25 mouse cellular contexts compared by ENCODE assay signal in genomic region chr5:120129761-120130160, GRCm38 (mm10). TPM values are rescaled to one million over a fixed set of nuclear protein-coding genes. Genes with fewer than 3 reads are reported as not detected.
A peak's percentile ranks its signal among the peaks of the same experiment; 100 is the strongest.
DNase-seq lines count a peak whose midpoint lies in the region; ATAC-seq and TF ChIP-seq lines count a peak whose summit lies in the region.
"Had no signal": no experiment of that assay in that cellular context is flagged by ENCODE, and none has a peak within 500 bp of the region (broad histone marks: within the 10 kb centered on the region; RNA-seq: fewer than 3 reads in every experiment).

No protein-coding gene starts in this region.

- peak; percentile 45; the same call in 1 of the 2 replicates for TF ChIP-seq CTCF in liver, embryonic 14.5 days (IDR thresholded peaks at IDR 0.05; ENCODE audit: low read depth)
- peak; percentile 40 for TF ChIP-seq CTCF in E14TG2a.4 (conservative IDR thresholded peaks at IDR 0.05; ENCODE audit: low read length)
- TF ChIP-seq CTCF in bone marrow macrophage, adult 2 months (IDR thresholded peaks at IDR 0.05; ENCODE audit: low read depth, low read length), result peak; percentile 46
- peak; percentile 9; the same call in 1 of the 2 replicates for TF ChIP-seq CTCF in stomach, postnatal 0 days (IDR thresholded peaks at IDR 0.05; ENCODE audit: low read depth)
- no peak for TF ChIP-seq CTCF in hindbrain, postnatal 0 days (IDR thresholded peaks at IDR 0.05; ENCODE audit: low read depth)

- no peaks in the 10 kb centered on the region for H3K27me3 ChIP-seq in liver, embryonic 14.5 days (ENCODE audit: control insufficient read depth, insufficient read depth, low read length)
- no peaks in the 10 kb centered on the region for H3K27me3 ChIP-seq in E14TG2a.4 (ENCODE audit: insufficient read depth, low read length)
- H3K27me3 ChIP-seq in stomach, postnatal 0 days (ENCODE audit: control insufficient read depth, insufficient read depth, low read length), result no peaks in the 10 kb centered on the region
- H3K27me3 ChIP-seq in hindbrain, postnatal 0 days (ENCODE audit: insufficient read depth, low read length), result no peaks in the 10 kb centered on the region
- H3K27me3 ChIP-seq: embryonic facial prominence, embryonic 13.5 days; forebrain, embryonic 13.5 days; heart, embryonic 12.5 days; limb, embryonic 13.5 days; liver, embryonic 15.5 days; midbrain, embryonic 13.5 days; neural tube, embryonic 13.5 days had no signal

- no peak overlapping the region for H3K27ac ChIP-seq in liver, embryonic 14.5 days
- no peak overlapping the region for H3K27ac ChIP-seq in bone marrow macrophage, adult 2 months (ENCODE audit: insufficient read depth, low read depth, low read length)
- H3K27ac ChIP-seq in stomach, postnatal 0 days (replicated peaks), result no peak overlapping the region
- H3K27ac ChIP-seq in hindbrain, postnatal 0 days, result no peak overlapping the region
- H3K27ac ChIP-seq: embryonic facial prominence, embryonic 13.5 days; forebrain, embryonic 13.5 days; gastrocnemius, adult 2 months; hindbrain, embryonic 10.5 days; limb, embryonic 13.5 days; midbrain, embryonic 13.5 days; neural tube, embryonic 13.5 days had no signal

- H3K36me3 ChIP-seq in liver, embryonic 14.5 days (replicated peaks; ENCODE audit: control insufficient read depth, insufficient read depth, low read depth), result peaks cover 3% of the 10 kb centered on the region
- peaks cover 99% of the 10 kb centered on the region for H3K36me3 ChIP-seq in E14TG2a.4 (ENCODE audit: insufficient read depth, low read length)
- H3K36me3 ChIP-seq in stomach, postnatal 0 days (ENCODE audit: control insufficient read depth, insufficient read depth, low read length), result peaks cover 10% of the 10 kb centered on the region; the same call in 1 of the 2 replicates
- H3K36me3 ChIP-seq in hindbrain, postnatal 0 days (ENCODE audit: insufficient read depth, low read length), result peaks cover 44% of the 10 kb centered on the region

- H3K9ac ChIP-seq in liver, embryonic 14.5 days (replicated peaks), result no peak overlapping the region
- no peak overlapping the region for H3K9ac ChIP-seq in stomach, postnatal 0 days (ENCODE audit: low read length)
- H3K9ac ChIP-seq in hindbrain, postnatal 0 days (replicated peaks; ENCODE audit: low read length), result no peak overlapping the region
- H3K9ac ChIP-seq: embryonic facial prominence, embryonic 13.5 days; forebrain, embryonic 13.5 days; heart, embryonic 12.5 days; limb, embryonic 13.5 days; liver, embryonic 15.5 days; midbrain, embryonic 13.5 days; neural tube, embryonic 13.5 days had no signal

- no peak for TF ChIP-seq EP300 in liver, embryonic 14.5 days (IDR thresholded peaks at IDR 0.05; ENCODE audit: low read depth)
- no peak for TF ChIP-seq EP300 in stomach, postnatal 0 days (optimal IDR thresholded peaks at IDR 0.05)

- H3K4me3 ChIP-seq in liver, embryonic 14.5 days (ENCODE audit: insufficient read depth in 1 of 2, low read depth in 2 of 2, low read length in 2 of 2), result no peak overlapping the region
- H3K4me3 ChIP-seq in E14TG2a.4 (replicated peaks; ENCODE audit: low read length), result no peak overlapping the region
- no peak overlapping the region for H3K4me3 ChIP-seq in bone marrow macrophage, adult 2 months (ENCODE audit: insufficient read depth, low read length)
- no peak overlapping the region for H3K4me3 ChIP-seq in stomach, postnatal 0 days (ENCODE audit: low read depth, low read length)
- H3K4me3 ChIP-seq in hindbrain, postnatal 0 days (ENCODE audit: low read length), result no peak overlapping the region
- H3K4me3 ChIP-seq: embryonic facial prominence, embryonic 13.5 days; forebrain, embryonic 13.5 days; gastrocnemius, adult 2 months; heart, embryonic 12.5 days; hindbrain, embryonic 10.5 days; limb, embryonic 13.5 days; liver, embryonic 15.5 days; midbrain, embryonic 13.5 days; neural tube, embryonic 13.5 days had no signal

- no peak for ATAC-seq in liver, embryonic 14.5 days (ENCODE audit: insufficient read depth)
- no peak for ATAC-seq in stomach, postnatal 0 days (ENCODE audit: low FRiP score, low TSS enrichment)
- ATAC-seq in hindbrain, postnatal 0 days, result no peak
- ATAC-seq: forebrain, embryonic 13.5 days; hindbrain, embryonic 16.5 days; midbrain, embryonic 13.5 days had no signal

- peaks cover 16 to 19% of the 10 kb centered on the region in 2 experiments for H3K4me1 ChIP-seq in liver, embryonic 14.5 days (replicated peaks; ENCODE audit: control insufficient read depth in 2 of 2, insufficient read depth in 2 of 2, low read length in 1 of 2)
- H3K4me1 ChIP-seq in E14TG2a.4 (replicated peaks; ENCODE audit: low read depth, low read length), result peaks cover 25% of the 10 kb centered on the region
- H3K4me1 ChIP-seq in bone marrow macrophage, adult 2 months (ENCODE audit: control insufficient read depth, insufficient read depth, low read length), result peaks cover 5% of the 10 kb centered on the region
- H3K4me1 ChIP-seq in stomach, postnatal 0 days (replicated peaks; ENCODE audit: control insufficient read depth, insufficient read depth), result no peaks in the 10 kb centered on the region
- H3K4me1 ChIP-seq in hindbrain, postnatal 0 days (ENCODE audit: insufficient read depth, low read length), result no peaks in the 10 kb centered on the region
- H3K4me1 ChIP-seq: embryonic facial prominence, embryonic 13.5 days; forebrain, embryonic 13.5 days; hindbrain, embryonic 10.5 days; limb, embryonic 13.5 days; midbrain, embryonic 13.5 days; neural tube, embryonic 13.5 days had no signal

- DNase-seq in liver, embryonic 14.5 days (ENCODE audit: low read depth in 3 of 3, low spot score in 3 of 3), result no peak
- DNase-seq in liver, result no peak
- no peak for DNase-seq in stomach, postnatal 0 days (ENCODE audit: low spot score)
- no peak for DNase-seq in right cerebral cortex, postnatal 36 days (ENCODE audit: low spot score in 2 of 2)
- no peak for DNase-seq in hindbrain, postnatal 0 days (ENCODE audit: low spot score)
- DNase-seq: cerebellum, adult 2 months; cerebellum, postnatal 36 days; embryo, embryonic 11 days; gastrocnemius, adult 2 months; heart, postnatal 10 days; kidney, adult 9 months; kidney, postnatal 25 days; layer of hippocampus, adult 9-11 months; right cerebral cortex, postnatal 4 days had no signal

- WGBS in liver, embryonic 14.5 days (ENCODE audit: insufficient replicate concordance), result 82% methylated on average over 7 of the region's 7 CpGs
- 90% methylated on average over 7 of the region's 7 CpGs for WGBS in stomach, postnatal 0 days
- 91% methylated on average over 7 of the region's 7 CpGs for WGBS in hindbrain, postnatal 0 days

- no peaks in the 10 kb centered on the region for H3K9me3 ChIP-seq in liver, embryonic 14.5 days (ENCODE audit: control insufficient read depth, low read length)
- no peaks in the 10 kb centered on the region for H3K9me3 ChIP-seq in E14TG2a.4 (ENCODE audit: low read length)
- no peaks in the 10 kb centered on the region for H3K9me3 ChIP-seq in stomach, postnatal 0 days (ENCODE audit: control insufficient read depth, low read length)
- H3K9me3 ChIP-seq in hindbrain, postnatal 0 days (ENCODE audit: low read length), result no peaks in the 10 kb centered on the region
- H3K9me3 ChIP-seq: embryonic facial prominence, embryonic 13.5 days; forebrain, embryonic 13.5 days; heart, embryonic 12.5 days; limb, embryonic 13.5 days; liver, embryonic 15.5 days; midbrain, embryonic 13.5 days; neural tube, embryonic 13.5 days had no signal

- no peak overlapping the region for H3K4me2 ChIP-seq in liver, embryonic 14.5 days (ENCODE audit: low read depth)
- no peak overlapping the region for H3K4me2 ChIP-seq in stomach, postnatal 0 days (replicated peaks; ENCODE audit: low read depth)
- H3K4me2 ChIP-seq in hindbrain, postnatal 0 days (ENCODE audit: low read depth, low read length), result no peak overlapping the region
- H3K4me2 ChIP-seq: embryonic facial prominence, embryonic 13.5 days; forebrain, embryonic 13.5 days; heart, embryonic 12.5 days; limb, embryonic 13.5 days; liver, embryonic 15.5 days; midbrain, embryonic 13.5 days; neural tube, embryonic 13.5 days had no signal

- no peak for TF ChIP-seq POLR2A in bone marrow macrophage, adult 2 months (IDR thresholded peaks at IDR 0.05; ENCODE audit: borderline replicate concordance, low read depth, low read length)

RNA-seq across cellular contexts. Expression of gene Rbm19, which starts 13.5 kb away (rescaled TPM):
- 6.7 and 6.8 TPM in 2 replicates for polyA plus RNA-seq in liver, embryonic 14.5 days (2012; rRNA removed)
- 10.9 and 11.1 TPM in 2 replicates for polyA plus RNA-seq in liver, embryonic 14.5 days (2014; fragmentation: Nextera tagmentation; extraction: Ambion mirVana)
- polyA plus RNA-seq in bone marrow macrophage, adult 2 months (2012; ENCODE audit: insufficient read depth, insufficient read length, missing spikeins), result 4.8 and 5.1 TPM in 2 replicates
- polyA plus RNA-seq in stomach, postnatal 0 days (2015; fragmentation: Nextera tagmentation; extraction: Ambion mirVana), result 9.4 and 10.8 TPM in 2 replicates
- 33.4 and 33.8 TPM in 2 replicates for total RNA-seq in hindbrain, postnatal 0 days (2014; rRNA removed)
- 15.5 and 17.2 TPM in 2 replicates for polyA plus RNA-seq in hindbrain, postnatal 0 days (2015; fragmentation: Nextera tagmentation; extraction: Ambion mirVana)
